25 mouse cellular contexts compared by ENCODE assay signal in the genomic region with DNA sequence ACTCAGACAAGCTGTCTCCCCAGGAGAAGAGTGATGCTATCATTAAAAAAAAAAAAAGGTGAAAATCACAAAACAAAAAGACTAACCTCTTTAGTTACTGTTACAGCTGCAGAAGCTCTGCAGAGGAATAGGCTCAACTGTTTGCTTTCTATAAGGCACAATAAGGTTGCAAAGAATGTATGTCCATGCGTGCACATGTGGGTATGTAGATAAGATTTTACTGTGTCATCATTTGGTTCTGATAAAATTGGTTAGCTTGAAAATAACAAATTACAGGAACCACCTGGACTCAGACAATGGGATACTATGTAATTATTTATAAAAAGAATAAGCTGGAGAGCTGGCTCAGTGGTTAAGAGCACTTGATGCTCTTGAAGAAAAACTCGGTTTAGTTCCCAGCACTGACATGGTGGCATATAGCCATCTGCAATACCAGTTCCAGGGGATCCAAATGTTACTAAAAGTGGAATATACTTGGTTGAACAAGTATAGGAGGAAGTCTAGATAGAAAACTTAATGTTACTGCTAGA. TPM values are rescaled to one million over a fixed set of nuclear protein-coding genes. Genes with fewer than 3 reads are reported as not detected.
DNase-seq lines count a peak whose midpoint lies in the region; ATAC-seq and TF ChIP-seq lines count a peak whose summit lies in the region.
"Had no signal": no experiment of that assay in that cellular context is flagged by ENCODE, and none has a peak within 500 bp of the region (broad histone marks: within the 10 kb centered on the region; RNA-seq: fewer than 3 reads in every experiment).

No protein-coding gene starts in this region.

- no peak overlapping the region for H3K27ac ChIP-seq in liver, embryonic 14.5 days
- H3K27ac ChIP-seq in liver, embryonic 11.5 days (ENCODE audit: low read depth, low read length): no peak overlapping the region
- H3K27ac ChIP-seq in lung, postnatal 0 days (ENCODE audit: low read length): no peak overlapping the region
- no peak overlapping the region for H3K27ac ChIP-seq in forebrain, embryonic 14.5 days (ENCODE audit: low read depth, low read length)
- H3K27ac ChIP-seq: embryonic facial prominence, embryonic 10.5 days; embryonic facial prominence, embryonic 12.5 days; forebrain, embryonic 13.5 days had no signal

- DNase-seq in liver, embryonic 14.5 days (ENCODE audit: low read depth in 3 of 3, low spot score in 3 of 3): no peak
- DNase-seq in liver, embryonic 11.5 days (ENCODE audit: low spot score): no peak
- no peak for DNase-seq in lung, postnatal 0 days (ENCODE audit: low spot score)
- DNase-seq in lung, postnatal 25 days (ENCODE audit: low spot score): no peak
- no peak for DNase-seq in G1E (ENCODE audit: low spot score)
- no peak for DNase-seq in layer of hippocampus, adult 18-20 months (ENCODE audit: low spot score in 2 of 2)
- no peak for DNase-seq in forebrain, embryonic 14.5 days (ENCODE audit: low spot score)
- DNase-seq: adrenal gland, adult 8-10 months; adrenal gland, postnatal 14 days; adrenal gland, postnatal 36 days; B cell, adult 2 months; cerebellum, adult 11-12 months; cerebellum, adult 2 months; cerebellum, adult 9-10 months; cerebellum, postnatal 10 days; cerebellum, postnatal 25 days had no signal

- no peak for ATAC-seq in liver, embryonic 14.5 days (ENCODE audit: insufficient read depth)
- no peak for ATAC-seq in liver, embryonic 11.5 days (replicated peaks; ENCODE audit: low FRiP score)
- no peak for ATAC-seq in lung, postnatal 0 days
- peak; percentile 76 for ATAC-seq in G1E (ENCODE audit: extremely low read depth, insufficient number of reproducible peaks, low FRiP score, poor library complexity, severe bottlenecking)
- peak; percentile 44; the same call in 1 of the 2 replicates for ATAC-seq in megakaryocyte progenitor cell, adult 5-6 weeks (replicated peaks; ENCODE audit: poor library complexity)
- no peak for ATAC-seq in forebrain, embryonic 14.5 days
- ATAC-seq: activated CD4-positive, CD25-positive, alpha-beta regulatory T cell, adult 4 months; CD4-positive, CD25-positive, alpha-beta regulatory T cell, adult 4 months; forebrain, embryonic 13.5 days; forebrain, embryonic 16.5 days; Patski had no signal

- no peak overlapping the region for H3K4me2 ChIP-seq in liver, embryonic 14.5 days (ENCODE audit: low read depth)
- no peak overlapping the region for H3K4me2 ChIP-seq in liver, embryonic 11.5 days
- no peak overlapping the region for H3K4me2 ChIP-seq in lung, postnatal 0 days (replicated peaks; ENCODE audit: low read depth, low read length)
- H3K4me2 ChIP-seq in forebrain, embryonic 14.5 days (ENCODE audit: low read length): no peak overlapping the region
- H3K4me2 ChIP-seq: embryonic facial prominence, embryonic 12.5 days; forebrain, embryonic 13.5 days had no signal

- H3K4me3 ChIP-seq in liver, embryonic 14.5 days (ENCODE audit: insufficient read depth in 1 of 2, low read depth in 2 of 2, low read length in 2 of 2): no peak overlapping the region
- no peak overlapping the region for H3K4me3 ChIP-seq in liver, embryonic 11.5 days (ENCODE audit: low read depth, low read length)
- no peak overlapping the region for H3K4me3 ChIP-seq in lung, postnatal 0 days (ENCODE audit: low read depth, low read length)
- H3K4me3 ChIP-seq in G1E (ENCODE audit: low read depth, low read length): no peak overlapping the region
- no peak overlapping the region for H3K4me3 ChIP-seq in forebrain, embryonic 14.5 days (ENCODE audit: low read depth, low read length)
- H3K4me3 ChIP-seq: embryonic facial prominence, embryonic 10.5 days; embryonic facial prominence, embryonic 12.5 days; forebrain, embryonic 13.5 days had no signal

- no peaks in the 10 kb centered on the region for H3K9me3 ChIP-seq in liver, embryonic 14.5 days (ENCODE audit: control insufficient read depth, low read length)
- no peaks in the 10 kb centered on the region for H3K9me3 ChIP-seq in liver, embryonic 11.5 days (ENCODE audit: control insufficient read depth, low read length)
- no peaks in the 10 kb centered on the region for H3K9me3 ChIP-seq in lung, postnatal 0 days (ENCODE audit: low read length)
- H3K9me3 ChIP-seq in G1E (replicated peaks): no peaks in the 10 kb centered on the region
- no peaks in the 10 kb centered on the region for H3K9me3 ChIP-seq in forebrain, embryonic 14.5 days (replicated peaks; ENCODE audit: control insufficient read depth, low read length)
- H3K9me3 ChIP-seq: embryonic facial prominence, embryonic 10.5 days; embryonic facial prominence, embryonic 12.5 days; forebrain, embryonic 13.5 days had no signal

- no peaks in the 10 kb centered on the region for H3K27me3 ChIP-seq in liver, embryonic 14.5 days (ENCODE audit: control insufficient read depth, insufficient read depth, low read length)
- H3K27me3 ChIP-seq in liver, embryonic 11.5 days (replicated peaks; ENCODE audit: control insufficient read depth, insufficient read depth, low read length): no peaks in the 10 kb centered on the region; the same call in 1 of the 2 replicates
- no peaks in the 10 kb centered on the region for H3K27me3 ChIP-seq in lung, postnatal 0 days (replicated peaks; ENCODE audit: insufficient read depth, low read length)
- 0 out of 2 replicates have a peak, but pooled peaks cover 2% of the 10 kb centered on the region for H3K27me3 ChIP-seq in G1E (ENCODE audit: insufficient read depth, low read length)
- H3K27me3 ChIP-seq in forebrain, embryonic 14.5 days (replicated peaks; ENCODE audit: control insufficient read depth, insufficient read depth, low read length): no peaks in the 10 kb centered on the region
- H3K27me3 ChIP-seq: CH12.LX; embryonic facial prominence, embryonic 12.5 days; forebrain, embryonic 13.5 days had no signal

- H3K36me3 ChIP-seq in liver, embryonic 14.5 days (replicated peaks; ENCODE audit: control insufficient read depth, insufficient read depth, low read depth): no peaks in the 10 kb centered on the region
- H3K36me3 ChIP-seq in liver, embryonic 11.5 days (ENCODE audit: control insufficient read depth, insufficient read depth, low read length): no peaks in the 10 kb centered on the region
- no peaks in the 10 kb centered on the region for H3K36me3 ChIP-seq in lung, postnatal 0 days (ENCODE audit: insufficient read depth, low read length)
- no peaks in the 10 kb centered on the region for H3K36me3 ChIP-seq in G1E (replicated peaks)
- H3K36me3 ChIP-seq in forebrain, embryonic 14.5 days (ENCODE audit: control insufficient read depth, insufficient read depth, low read length): no peaks in the 10 kb centered on the region
- H3K36me3 ChIP-seq: embryonic facial prominence, embryonic 10.5 days; embryonic facial prominence, embryonic 12.5 days had no signal

- TF ChIP-seq EP300 in liver, embryonic 14.5 days (IDR thresholded peaks at IDR 0.05; ENCODE audit: low read depth): peak; percentile 18; the same call in 1 of the 2 replicates
- peak; percentile 19; the same call in 1 of the 2 replicates for TF ChIP-seq EP300 in lung, postnatal 0 days (IDR thresholded peaks at IDR 0.05)

- TF ChIP-seq CTCF in liver, embryonic 14.5 days (IDR thresholded peaks at IDR 0.05; ENCODE audit: low read depth): no peak
- TF ChIP-seq CTCF in lung, postnatal 0 days (IDR thresholded peaks at IDR 0.05): no peak
- TF ChIP-seq CTCF in G1E (IDR thresholded peaks at IDR 0.05; ENCODE audit: low read depth, low read length): no peak

- WGBS in liver, embryonic 14.5 days (ENCODE audit: insufficient replicate concordance): 32% methylated on average over 2 of the region's 2 CpGs
- WGBS in liver, embryonic 11.5 days: 69% methylated on average over 2 of the region's 2 CpGs
- WGBS in lung, postnatal 0 days: 26% methylated on average over 2 of the region's 2 CpGs
- WGBS in forebrain, embryonic 14.5 days: 82% methylated on average over 2 of the region's 2 CpGs

- no peak overlapping the region for H3K9ac ChIP-seq in liver, embryonic 14.5 days (replicated peaks)
- H3K9ac ChIP-seq in liver, embryonic 11.5 days (ENCODE audit: low read depth, low read length): no peak overlapping the region
- H3K9ac ChIP-seq in lung, postnatal 0 days (replicated peaks; ENCODE audit: low read depth): no peak overlapping the region
- no peak overlapping the region for H3K9ac ChIP-seq in forebrain, embryonic 14.5 days (ENCODE audit: low read length)
- H3K9ac ChIP-seq: embryonic facial prominence, embryonic 12.5 days; forebrain, embryonic 13.5 days had no signal

- peaks cover 0 to 4% of the 10 kb centered on the region in 2 experiments; a peak in 2 of 4 replicates for H3K4me1 ChIP-seq in liver, embryonic 14.5 days (replicated peaks; ENCODE audit: control insufficient read depth in 2 of 2, insufficient read depth in 2 of 2, low read length in 1 of 2)
- no peaks in the 10 kb centered on the region for H3K4me1 ChIP-seq in liver, embryonic 11.5 days (replicated peaks; ENCODE audit: control insufficient read depth, insufficient read depth, low read length)
- no peaks in the 10 kb centered on the region for H3K4me1 ChIP-seq in lung, postnatal 0 days (ENCODE audit: insufficient read depth, low read depth, low read length)
- peaks cover 17% of the 10 kb centered on the region for H3K4me1 ChIP-seq in G1E (ENCODE audit: insufficient read depth, low read depth, low read length)
- H3K4me1 ChIP-seq in forebrain, embryonic 14.5 days (ENCODE audit: control insufficient read depth, insufficient read depth, low read length): no peaks in the 10 kb centered on the region
- H3K4me1 ChIP-seq: embryonic facial prominence, embryonic 10.5 days; embryonic facial prominence, embryonic 12.5 days; forebrain, embryonic 13.5 days had no signal

RNA-seq across cellular contexts. Expression of a gene that starts 9.2 kb away (rescaled TPM):
- polyA plus RNA-seq in liver, embryonic 14.5 days (2012; rRNA removed): 15.7 and 18.4 TPM in 2 replicates
- polyA plus RNA-seq in liver, embryonic 14.5 days (2014; fragmentation: Nextera tagmentation; extraction: Ambion mirVana): 54.9 and 61.2 TPM in 2 replicates
- polyA plus RNA-seq in liver, embryonic 11.5 days (2014; fragmentation: Nextera tagmentation; extraction: Ambion mirVana): 66.0 and 75.3 TPM in 2 replicates
- 103 TPM in 2 replicates for polyA plus RNA-seq in lung, postnatal 0 days (2015; fragmentation: Nextera tagmentation; extraction: Ambion mirVana)
- 54.0 and 56.2 TPM in 2 replicates for total RNA-seq in G1E (2014; fragmentation: Nextera tagmentation)
- 122 and 137 TPM in 2 replicates for total RNA-seq in G1E (2017)
- 0.90 and 1.5 TPM in 2 replicates for polyA plus RNA-seq in G1E (2012)
- total RNA-seq in megakaryocyte progenitor cell, adult 5-6 weeks (2015): 218 and 255 TPM in 2 replicates
- 166 and 171 TPM in 2 replicates for total RNA-seq in megakaryocyte progenitor cell, adult 5-6 weeks (2017)
- 100 to 1,000 TPM; 182 to 193 TPM for total RNA-seq in layer of hippocampus, adult 18-20 months (2021)
- polyA plus RNA-seq in forebrain, embryonic 14.5 days (2014; fragmentation: Nextera tagmentation; extraction: Ambion mirVana): 154 and 175 TPM in 2 replicates

Comparison
In these comparisons a context has a peak if more than half of its experiments do, and no peak if none do; other contexts are left out.
1. ATAC-seq: peak in G1E (single experiment) and megakaryocyte progenitor cell, adult 5-6 weeks (single experiment); none in liver, embryonic 14.5 days (single experiment), liver, embryonic 11.5 days (single experiment), lung, postnatal 0 days (single experiment) and forebrain, embryonic 14.5 days (single experiment).